ENCODE assay signal across 10 mouse cellular contexts in genomic region chr6:137253415-137253814, GRCm38 (mm10). TPM values are rescaled to one million over a fixed set of nuclear protein-coding genes. Genes with fewer than 3 reads are reported as not detected.
DNase-seq lines count a peak whose midpoint lies in the region; ATAC-seq and TF ChIP-seq lines count a peak whose summit lies in the region.
"Had no signal": no experiment of that assay in that cellular context is flagged by ENCODE, and none has a peak within 500 bp of the region (broad histone marks: within the 10 kb centered on the region; RNA-seq: fewer than 3 reads in every experiment).

No protein-coding gene starts in this region.

- H3K27ac ChIP-seq in kidney, embryonic 15.5 days, result no peak overlapping the region
- no peak overlapping the region for H3K27ac ChIP-seq in embryonic facial prominence, embryonic 14.5 days (replicated peaks; ENCODE audit: low read depth, low read length)
- H3K27ac ChIP-seq in neural tube, embryonic 13.5 days (replicated peaks), result no peak overlapping the region
- no peak overlapping the region for H3K27ac ChIP-seq in liver, postnatal 0 days (ENCODE audit: low read depth)

- TF ChIP-seq EP300 in liver, postnatal 0 days (IDR thresholded peaks at IDR 0.05; ENCODE audit: low read depth), result no peak

- WGBS in kidney, embryonic 15.5 days, result 8% methylated on average over 7 of the region's 7 CpGs
- WGBS in embryonic facial prominence, embryonic 14.5 days, result 6% methylated on average over 7 of the region's 7 CpGs
- WGBS in neural tube, embryonic 13.5 days, result 4% methylated on average over 7 of the region's 7 CpGs
- WGBS in liver, postnatal 0 days (ENCODE audit: insufficient replicate concordance), result 11% methylated on average over 7 of the region's 7 CpGs

- no peak for TF ChIP-seq CTCF in liver, postnatal 0 days (IDR thresholded peaks at IDR 0.05; ENCODE audit: low read depth)

- no peak for DNase-seq in kidney, adult 11 months
- DNase-seq in embryonic facial prominence, embryonic 14.5 days (ENCODE audit: low spot score), result peak; percentile 60
- DNase-seq in hindlimb bud, embryonic 11.5 days (ENCODE audit: extremely low spot score, low read depth, low spot score), result peak; percentile 14
- DNase-seq in natural killer cell, adult 2 months (ENCODE audit: low spot score in 2 of 2), result no peak
- no peak for DNase-seq in thymus, postnatal 4 days
- DNase-seq in liver, postnatal 0 days, result no peak
- DNase-seq: gastrocnemius, postnatal 14 days had no signal

- peak overlapping the region; percentile 48 for H3K4me3 ChIP-seq in kidney, embryonic 15.5 days (replicated peaks)
- no peak overlapping the region; the same call in 1 of the 2 replicates for H3K4me3 ChIP-seq in embryonic facial prominence, embryonic 14.5 days (ENCODE audit: low read depth, low read length)
- peak overlapping the region; percentile 70 for H3K4me3 ChIP-seq in neural tube, embryonic 13.5 days
- no peak overlapping the region for H3K4me3 ChIP-seq in liver, postnatal 0 days (ENCODE audit: low read depth, low read length)

- no peaks in the 10 kb centered on the region for H3K36me3 ChIP-seq in kidney, embryonic 15.5 days
- no peaks in the 10 kb centered on the region for H3K36me3 ChIP-seq in embryonic facial prominence, embryonic 14.5 days (ENCODE audit: control insufficient read depth, insufficient read depth, low read length)
- no peaks in the 10 kb centered on the region for H3K36me3 ChIP-seq in neural tube, embryonic 13.5 days
- H3K36me3 ChIP-seq in liver, postnatal 0 days (replicated peaks; ENCODE audit: insufficient read depth, low read length), result no peaks in the 10 kb centered on the region

- peaks cover 12% of the 10 kb centered on the region for H3K4me1 ChIP-seq in kidney, embryonic 15.5 days
- 0 out of 2 replicates have a peak, but pooled peaks cover 3% of the 10 kb centered on the region for H3K4me1 ChIP-seq in embryonic facial prominence, embryonic 14.5 days (ENCODE audit: control insufficient read depth, insufficient read depth, low read length)
- H3K4me1 ChIP-seq in neural tube, embryonic 13.5 days (replicated peaks), result peaks cover 12% of the 10 kb centered on the region
- H3K4me1 ChIP-seq in liver, postnatal 0 days (ENCODE audit: insufficient read depth), result no peaks in the 10 kb centered on the region

- H3K9me3 ChIP-seq in kidney, embryonic 15.5 days (replicated peaks), result no peaks in the 10 kb centered on the region
- H3K9me3 ChIP-seq in embryonic facial prominence, embryonic 14.5 days (ENCODE audit: control insufficient read depth, low read length), result no peaks in the 10 kb centered on the region
- H3K9me3 ChIP-seq in neural tube, embryonic 13.5 days, result no peaks in the 10 kb centered on the region
- no peaks in the 10 kb centered on the region for H3K9me3 ChIP-seq in liver, postnatal 0 days (ENCODE audit: low read length)

- peaks cover 30% of the 10 kb centered on the region for H3K27me3 ChIP-seq in kidney, embryonic 15.5 days
- peaks cover 35% of the 10 kb centered on the region for H3K27me3 ChIP-seq in embryonic facial prominence, embryonic 14.5 days (replicated peaks; ENCODE audit: control insufficient read depth, insufficient read depth, low read length)
- no peaks in the 10 kb centered on the region for H3K27me3 ChIP-seq in neural tube, embryonic 13.5 days
- peaks cover 26% of the 10 kb centered on the region for H3K27me3 ChIP-seq in liver, postnatal 0 days (ENCODE audit: insufficient read depth, low read length)

- no peak for ATAC-seq in kidney, embryonic 15.5 days (replicated peaks; ENCODE audit: low FRiP score)
- ATAC-seq in embryonic facial prominence, embryonic 14.5 days (ENCODE audit: low read depth), result no peak
- no peak for ATAC-seq in neural tube, embryonic 13.5 days (ENCODE audit: low read depth)
- ATAC-seq in liver, postnatal 0 days, result no peak
- ATAC-seq: inflammation-experienced regulatory T-cells, adult 6 months had no signal

- peak overlapping the region; percentile 82; the same call in 1 of the 2 replicates for H3K4me2 ChIP-seq in kidney, embryonic 15.5 days
- H3K4me2 ChIP-seq in embryonic facial prominence, embryonic 14.5 days (ENCODE audit: low read depth, low read length), result peak overlapping the region; percentile 90; the same call in 1 of the 2 replicates
- peak overlapping the region; percentile 74 for H3K4me2 ChIP-seq in neural tube, embryonic 13.5 days
- no peak overlapping the region for H3K4me2 ChIP-seq in liver, postnatal 0 days (ENCODE audit: low read depth, low read length)

- no peak overlapping the region for H3K9ac ChIP-seq in kidney, embryonic 15.5 days
- H3K9ac ChIP-seq in embryonic facial prominence, embryonic 14.5 days (ENCODE audit: low read depth, low read length), result no peak overlapping the region
- peak overlapping the region; percentile 89 for H3K9ac ChIP-seq in neural tube, embryonic 13.5 days
- H3K9ac ChIP-seq in liver, postnatal 0 days (replicated peaks), result no peak overlapping the region

RNA-seq across cellular contexts. Expression of gene Ptpro, which starts 1.3 kb away (rescaled TPM):
- 14.9 and 15.9 TPM in 2 replicates for polyA plus RNA-seq in kidney, embryonic 15.5 days (2015; fragmentation: Nextera tagmentation; extraction: Ambion mirVana)
- polyA plus RNA-seq in embryonic facial prominence, embryonic 14.5 days (2014; fragmentation: Nextera tagmentation; extraction: Ambion mirVana), result 4.1 and 5.2 TPM in 2 replicates
- 44.8 and 45.8 TPM in 2 replicates for polyA plus RNA-seq in neural tube, embryonic 13.5 days (2015; fragmentation: Nextera tagmentation; extraction: Ambion mirVana)
- 0.75 and 0.86 TPM in 2 replicates for polyA plus RNA-seq in liver, postnatal 0 days (2015; fragmentation: Nextera tagmentation; extraction: Ambion mirVana)

Comparison
In these comparisons a context has a peak if more than half of its experiments do, and no peak if none do; other contexts are left out.
1. H3K4me3 ChIP-seq: peak in kidney, embryonic 15.5 days (single experiment) and neural tube, embryonic 13.5 days (single experiment); none in embryonic facial prominence, embryonic 14.5 days (single experiment) and liver, postnatal 0 days (single experiment).
2. DNase-seq: peak in embryonic facial prominence, embryonic 14.5 days (single experiment) and hindlimb bud, embryonic 11.5 days (single experiment); none in kidney, adult 11 months (single experiment), natural killer cell, adult 2 months (0 of 2), thymus, postnatal 4 days (single experiment) and liver, postnatal 0 days (single experiment).